Mouse (Mus musculus): ENCODE measurements around the gene Gbx1. TPM values are rescaled to one million over a fixed set of nuclear protein-coding genes. Genes with fewer than 3 reads are reported as not detected.

Gene Gbx1
- polyA plus RNA-seq, 1 experiment from 2014 or later: 0.20 TPM

DNA sequence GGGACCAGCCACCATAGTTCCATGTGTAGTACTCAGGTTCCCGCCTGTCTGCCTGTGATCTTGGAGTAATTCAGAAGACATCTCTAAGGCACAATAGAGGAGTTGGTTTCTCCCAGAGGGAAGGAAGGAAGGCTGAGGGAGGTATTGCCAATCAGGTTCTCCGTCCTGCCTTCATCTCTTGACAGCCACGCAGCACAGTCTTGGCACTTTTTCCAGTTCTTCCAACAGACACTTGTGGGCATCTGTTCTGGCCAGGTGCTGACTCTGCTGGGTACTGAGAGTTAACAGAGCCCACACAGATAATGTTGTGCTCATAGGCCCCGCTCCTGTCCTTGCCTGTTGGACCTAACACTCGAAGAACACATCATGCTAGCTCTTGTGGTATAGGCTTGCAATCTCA lies 40.3 kb downstream of the Gbx1 start:
- Histone ChIP-seq H3K27me3 (ENCODE audit: control insufficient read depth, insufficient read depth, low read depth, low read length) (no peaks in the 10 kb centered on the region), H3K9me3 (replicated peaks; ENCODE audit: control insufficient read depth, low read length, poor library complexity, severe bottlenecking) (no peaks in the 10 kb centered on the region), H3K4me2 (ENCODE audit: low read length) (no peak overlapping the region), H3K4me3 (ENCODE audit: low read depth, low read length) (no peak overlapping the region), H3K4me1 (ENCODE audit: control insufficient read depth, insufficient read depth, low read length) (peaks cover 5% of the 10 kb centered on the region; the same call in 1 of the 2 replicates), H3K36me3 (ENCODE audit: control insufficient read depth, insufficient read depth, low read length) (peaks cover 36% of the 10 kb centered on the region), H3K9ac (ENCODE audit: low read depth, low read length) (no peak overlapping the region), H3K27ac (ENCODE audit: low read length) (no peak overlapping the region)
- no peak for ATAC-seq
- 91% methylated on average over 5 of the region's 5 CpGs for WGBS

DNA sequence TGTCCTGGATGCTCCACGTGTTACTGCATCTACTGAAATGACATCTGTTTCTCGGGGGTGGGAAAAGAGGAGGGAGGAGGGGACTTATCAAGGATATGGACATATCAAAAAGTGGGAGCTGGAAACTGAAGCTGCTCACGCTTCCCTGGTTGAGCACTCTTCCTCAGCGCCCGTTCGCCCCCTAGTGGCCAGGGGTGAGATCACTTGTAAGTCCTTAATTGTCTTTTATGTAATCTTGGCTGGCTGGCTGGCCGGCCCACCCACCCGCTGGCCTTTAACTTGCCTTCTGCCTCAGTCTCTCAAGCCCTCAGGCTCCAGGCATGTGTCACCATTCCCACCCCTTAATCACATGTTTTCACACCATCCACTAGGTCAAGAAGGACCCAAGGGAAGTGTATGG lies 40.9 kb downstream of the Gbx1 start:
- Histone ChIP-seq H3K9me3 (replicated peaks; ENCODE audit: control insufficient read depth, low read length, poor library complexity, severe bottlenecking) (no peaks in the 10 kb centered on the region), H3K4me3 (ENCODE audit: low read depth, low read length) (no peak overlapping the region), H3K36me3 (ENCODE audit: control insufficient read depth, insufficient read depth, low read length) (peaks cover 32% of the 10 kb centered on the region), H3K4me2 (ENCODE audit: low read length) (no peak overlapping the region), H3K27me3 (ENCODE audit: control insufficient read depth, insufficient read depth, low read depth, low read length) (no peaks in the 10 kb centered on the region), H3K9ac (ENCODE audit: low read depth, low read length) (no peak overlapping the region), H3K4me1 (ENCODE audit: control insufficient read depth, insufficient read depth, low read length) (peaks cover 9% of the 10 kb centered on the region), H3K27ac (ENCODE audit: low read length) (no peak overlapping the region)
- ATAC-seq: 0 out of 2 replicates have a peak, but pooled peaks have one; percentile 9
- WGBS: 0% methylated on average over 8 of the region's 8 CpGs

DNA sequence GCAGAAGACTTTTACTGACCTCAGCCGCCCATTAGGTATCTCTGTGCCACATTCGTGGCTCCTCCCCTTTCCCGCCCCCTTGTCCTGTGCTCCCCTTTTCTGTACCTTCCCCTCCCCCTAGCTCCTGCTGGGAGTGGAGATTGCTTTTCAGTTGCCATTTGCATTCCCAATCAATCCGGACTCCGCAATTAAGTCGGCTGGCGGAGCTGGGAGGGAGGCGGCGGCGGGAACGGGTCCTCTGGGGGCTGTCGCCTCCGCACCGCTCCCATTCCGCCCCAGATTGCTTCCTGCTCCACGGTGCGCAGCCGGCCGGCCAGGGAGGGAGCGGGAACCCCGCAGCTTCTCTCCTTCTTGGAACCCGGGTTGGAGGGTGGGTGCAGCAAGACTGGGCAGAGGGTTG lies 42.0 kb downstream of the Gbx1 start:
- peaks cover 28% of the 10 kb centered on the region for H3K36me3 ChIP-seq (ENCODE audit: control insufficient read depth, insufficient read depth, low read length)

DNA sequence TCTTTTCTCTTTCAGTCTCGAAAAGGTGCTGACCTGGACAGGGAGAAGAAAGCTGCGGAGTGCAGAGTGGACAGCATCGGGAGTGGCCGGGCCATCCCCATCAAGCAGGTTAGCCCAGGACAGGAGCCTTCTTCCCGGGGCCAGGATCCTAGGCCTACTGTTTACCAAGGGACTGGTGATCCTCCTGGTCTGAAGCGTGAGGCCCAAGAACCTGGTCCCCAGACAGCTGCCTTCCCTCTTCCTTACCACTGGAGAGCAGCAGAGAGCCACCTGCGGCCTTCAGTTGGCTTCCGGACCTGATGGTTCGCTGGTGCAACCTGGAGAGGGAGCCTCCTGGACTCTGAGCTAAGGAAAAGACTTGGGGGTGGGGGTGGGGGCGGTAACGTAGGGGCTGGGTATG lies 43.7 kb downstream of the Gbx1 start:
- peaks cover 32% of the 10 kb centered on the region for H3K36me3 ChIP-seq (ENCODE audit: control insufficient read depth, insufficient read depth, low read length)
- no peak overlapping the region for H3K4me2 ChIP-seq (ENCODE audit: low read length)
- WGBS: 17% methylated on average over 10 of the region's 11 CpGs
- H3K27ac ChIP-seq (ENCODE audit: low read length): no peak overlapping the region
- H3K27me3 ChIP-seq (ENCODE audit: control insufficient read depth, insufficient read depth, low read depth, low read length): no peaks in the 10 kb centered on the region
- peaks cover 13% of the 10 kb centered on the region for H3K4me1 ChIP-seq (ENCODE audit: control insufficient read depth, insufficient read depth, low read length)
- H3K9ac ChIP-seq (ENCODE audit: low read depth, low read length): no peak overlapping the region
- H3K4me3 ChIP-seq (ENCODE audit: low read depth, low read length): no peak overlapping the region
- no peaks in the 10 kb centered on the region for H3K9me3 ChIP-seq (replicated peaks; ENCODE audit: control insufficient read depth, low read length, poor library complexity, severe bottlenecking)
- ATAC-seq: peak; percentile 18

More for the DNA sequence above, 42.0 kb downstream of the Gbx1 start:
- WGBS: 12% methylated on average over 22 of the region's 22 CpGs
- no peak for ATAC-seq
- peak overlapping the region; percentile 33 for H3K4me2 ChIP-seq (ENCODE audit: low read length)
- no peak overlapping the region for H3K9ac ChIP-seq (ENCODE audit: low read depth, low read length)
- peaks cover 13% of the 10 kb centered on the region for H3K4me1 ChIP-seq (ENCODE audit: control insufficient read depth, insufficient read depth, low read length)
- H3K9me3 ChIP-seq (replicated peaks; ENCODE audit: control insufficient read depth, low read length, poor library complexity, severe bottlenecking): no peaks in the 10 kb centered on the region
- no peaks in the 10 kb centered on the region for H3K27me3 ChIP-seq (ENCODE audit: control insufficient read depth, insufficient read depth, low read depth, low read length)
- no peak overlapping the region; the same call in 1 of the 2 replicates for H3K4me3 ChIP-seq (ENCODE audit: low read depth, low read length)
- H3K27ac ChIP-seq (ENCODE audit: low read length): no peak overlapping the region

DNA sequence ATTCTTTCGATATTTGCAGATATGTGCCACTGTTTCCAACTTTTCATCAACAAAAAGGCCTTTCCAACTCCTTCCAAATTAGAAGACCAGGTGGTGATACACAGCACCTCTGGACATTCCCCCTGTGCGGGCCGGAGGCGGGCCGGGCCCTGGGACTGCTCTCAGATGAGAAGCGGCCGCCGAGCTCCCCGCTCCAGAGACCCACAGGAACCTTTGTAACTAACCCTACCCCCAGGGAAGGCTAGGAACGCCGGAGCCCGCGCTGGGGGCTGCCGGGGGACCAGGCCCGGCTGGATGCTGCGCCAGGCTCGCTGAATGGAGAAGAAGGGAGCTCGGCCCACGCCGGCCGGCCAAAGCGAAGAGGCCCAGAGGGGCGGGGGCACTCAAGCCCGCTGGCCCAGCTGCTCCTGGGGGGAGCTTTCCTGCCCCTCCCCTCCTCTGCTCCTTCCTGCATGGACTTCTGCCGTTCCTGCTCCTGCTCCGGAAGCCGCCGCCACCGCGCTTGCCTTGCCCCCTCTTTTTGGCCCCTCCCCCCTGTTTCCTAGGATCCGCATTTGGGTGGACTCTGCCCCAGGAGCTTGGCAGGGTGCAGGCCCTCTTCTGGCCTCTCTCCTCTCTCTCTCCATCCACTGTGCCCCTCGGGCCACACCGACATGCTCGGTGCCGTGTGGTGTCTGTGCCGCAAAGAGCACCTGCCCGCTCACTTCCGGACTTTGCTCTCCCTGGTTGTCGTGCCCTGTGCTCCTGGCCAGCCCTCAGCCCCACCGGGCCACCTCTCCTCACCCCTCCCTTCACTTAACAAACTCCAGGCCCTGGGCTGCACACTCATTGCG lies 44.5 kb downstream of the Gbx1 start:
- H3K4me1 ChIP-seq (ENCODE audit: control insufficient read depth, insufficient read depth, low read length): peaks cover 13% of the 10 kb centered on the region
- H3K27me3 ChIP-seq (ENCODE audit: control insufficient read depth, insufficient read depth, low read depth, low read length): no peaks in the 10 kb centered on the region
- ATAC-seq: no peak; the same call in 1 of the 2 replicates
- no peaks in the 10 kb centered on the region for H3K9me3 ChIP-seq (replicated peaks; ENCODE audit: control insufficient read depth, low read length, poor library complexity, severe bottlenecking)
- 34% methylated on average over 35 of the region's 41 CpGs for WGBS
- no peak overlapping the region for H3K27ac ChIP-seq (ENCODE audit: low read length)
- H3K4me3 ChIP-seq (ENCODE audit: low read depth, low read length): no peak overlapping the region
- no peak overlapping the region for H3K4me2 ChIP-seq (ENCODE audit: low read length)
- H3K36me3 ChIP-seq (ENCODE audit: control insufficient read depth, insufficient read depth, low read length): peaks cover 36% of the 10 kb centered on the region
- H3K9ac ChIP-seq (ENCODE audit: low read depth, low read length): no peak overlapping the region

DNA sequence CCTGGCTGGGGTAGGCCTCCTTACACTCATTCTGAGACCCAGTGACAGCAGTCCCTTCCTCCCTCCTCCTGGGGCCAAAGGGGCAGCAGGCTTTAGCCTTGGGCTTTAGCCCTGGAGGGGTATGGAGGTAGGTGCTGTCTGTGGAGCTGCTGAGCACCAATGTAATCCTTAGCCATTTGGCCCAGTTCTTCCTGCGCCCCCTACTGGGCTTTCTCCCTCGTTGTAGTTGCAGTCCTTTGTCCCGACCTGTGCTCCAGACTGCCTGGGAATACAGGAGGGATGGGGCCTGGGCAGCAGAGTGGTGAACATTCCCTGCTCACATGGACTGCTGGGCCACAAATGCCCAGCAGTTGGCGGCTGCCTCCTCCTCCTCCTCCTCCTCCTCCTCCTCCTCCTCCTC lies 45.4 kb downstream of the Gbx1 start:
- Histone ChIP-seq H3K9ac (ENCODE audit: low read depth, low read length) (no peak overlapping the region), H3K27me3 (ENCODE audit: control insufficient read depth, insufficient read depth, low read depth, low read length) (no peaks in the 10 kb centered on the region), H3K27ac (ENCODE audit: low read length) (no peak overlapping the region), H3K9me3 (replicated peaks; ENCODE audit: control insufficient read depth, low read length, poor library complexity, severe bottlenecking) (no peaks in the 10 kb centered on the region), H3K4me2 (ENCODE audit: low read length) (no peak overlapping the region), H3K4me1 (ENCODE audit: control insufficient read depth, insufficient read depth, low read length) (peaks cover 13% of the 10 kb centered on the region), H3K4me3 (ENCODE audit: low read depth, low read length) (no peak overlapping the region), H3K36me3 (ENCODE audit: control insufficient read depth, insufficient read depth, low read length) (peaks cover 36% of the 10 kb centered on the region)
- WGBS: 7% methylated on average over 3 of the region's 4 CpGs
- peak; percentile 43 for ATAC-seq

DNA sequence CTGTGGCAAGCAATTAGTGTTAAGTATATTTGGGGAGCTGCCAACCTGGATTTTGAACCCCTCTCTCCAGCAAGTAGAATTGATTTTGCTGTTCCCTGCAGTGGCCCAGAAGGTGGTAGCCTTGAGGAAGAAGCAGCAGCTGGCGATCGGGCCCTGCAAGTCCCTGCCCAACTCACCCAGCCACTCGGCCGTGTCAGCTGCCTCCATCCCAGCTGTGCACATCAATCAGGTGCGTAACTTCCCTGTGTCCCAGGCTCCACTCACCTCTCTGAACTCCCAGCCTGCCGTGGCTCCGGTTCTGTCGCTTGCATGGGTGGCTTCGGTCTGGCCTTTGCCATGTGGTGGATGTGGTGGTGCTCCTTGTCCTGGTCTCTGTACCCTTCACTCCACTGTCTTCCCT lies 49.1 kb downstream of the Gbx1 start:
- 93% methylated on average over 9 of the region's 9 CpGs for WGBS
- Histone ChIP-seq H3K4me2 (ENCODE audit: low read length) (no peak overlapping the region), H3K4me1 (ENCODE audit: control insufficient read depth, insufficient read depth, low read length) (peaks cover 30% of the 10 kb centered on the region), H3K4me3 (ENCODE audit: low read depth, low read length) (no peak overlapping the region), H3K27ac (ENCODE audit: low read length) (no peak overlapping the region), H3K9ac (ENCODE audit: low read depth, low read length) (no peak overlapping the region), H3K27me3 (ENCODE audit: control insufficient read depth, insufficient read depth, low read depth, low read length) (no peaks in the 10 kb centered on the region; the same call in none of the 2 replicates), H3K9me3 (replicated peaks; ENCODE audit: control insufficient read depth, low read length, poor library complexity, severe bottlenecking) (no peaks in the 10 kb centered on the region), H3K36me3 (ENCODE audit: control insufficient read depth, insufficient read depth, low read length) (peaks cover 32% of the 10 kb centered on the region)
- ATAC-seq: no peak

DNA sequence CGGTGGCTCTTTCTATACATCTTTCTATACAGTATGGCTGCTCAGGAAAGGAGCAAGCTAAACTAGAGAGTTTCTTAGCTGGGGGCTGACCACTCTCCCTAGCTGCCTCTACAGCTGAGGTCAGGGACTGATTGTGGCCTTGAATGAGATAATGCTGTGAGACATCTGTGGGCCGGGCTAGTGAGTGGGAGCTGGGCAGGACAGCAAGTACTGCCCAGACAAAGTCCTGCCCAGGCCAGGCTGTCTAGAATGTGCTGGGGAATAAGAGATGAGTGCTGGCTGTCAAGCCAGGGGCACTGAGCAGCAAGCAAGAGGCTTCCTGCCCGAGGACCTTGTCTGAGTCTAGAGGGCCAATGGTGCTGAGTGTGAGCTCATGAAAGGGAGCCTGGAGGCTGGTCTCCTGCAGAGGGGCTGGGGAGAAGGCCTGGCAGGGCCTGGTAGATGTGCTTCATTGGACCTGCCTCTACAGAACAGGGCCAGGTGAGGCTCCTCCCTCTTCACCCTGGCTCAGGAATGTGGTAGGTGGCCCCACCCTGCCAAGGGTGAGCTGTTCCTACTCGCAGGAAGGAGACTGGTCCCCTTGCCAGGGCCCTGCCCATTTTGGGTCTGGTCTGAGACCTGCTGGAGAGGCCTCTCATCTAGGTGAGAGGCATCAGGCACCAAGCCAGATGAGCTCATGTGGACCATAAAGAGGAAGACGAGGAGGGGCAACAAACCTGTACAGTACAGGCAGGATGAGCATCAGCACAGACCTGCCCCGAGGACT lies 51.3 kb downstream of the Gbx1 start:
- ATAC-seq: no peak
- WGBS: 81% methylated on average over 6 of the region's 6 CpGs
- no peak overlapping the region for H3K9ac ChIP-seq (ENCODE audit: low read depth, low read length)
- no peak overlapping the region for H3K4me2 ChIP-seq (ENCODE audit: low read length)
- no peak overlapping the region for H3K27ac ChIP-seq (ENCODE audit: low read length)
- H3K9me3 ChIP-seq (replicated peaks; ENCODE audit: control insufficient read depth, low read length, poor library complexity, severe bottlenecking): no peaks in the 10 kb centered on the region
- H3K36me3 ChIP-seq (ENCODE audit: control insufficient read depth, insufficient read depth, low read length): peaks cover 29% of the 10 kb centered on the region
- H3K27me3 ChIP-seq (ENCODE audit: control insufficient read depth, insufficient read depth, low read depth, low read length): no peaks in the 10 kb centered on the region; the same call in none of the 2 replicates
- H3K4me3 ChIP-seq (ENCODE audit: low read depth, low read length): no peak overlapping the region
- H3K4me1 ChIP-seq (ENCODE audit: control insufficient read depth, insufficient read depth, low read length): peaks cover 21% of the 10 kb centered on the region

Data from midbrain, embryonic 16.5 days (tissue).